Mouse (Mus musculus) small intestine, adult 2 months (tissue): ENCODE measurements around the gene Abcc12. TPM values are rescaled to one million over a fixed set of nuclear protein-coding genes. Genes with fewer than 3 reads are reported as not detected.

Experiments used
- H3K27ac ChIP-seq: fragments of 200-500 bp; 2 replicates; pipeline ENCODE4 v1.5.1; 2012; ENCODE audit warnings: low read depth, low read length, control low read depth, inconsistent platforms; ENCODE audit not compliant: insufficient read depth
- H3K27me3 ChIP-seq: fragments of 200-500 bp; 2 replicates; pipeline ENCODE4 v1.6.1; 2012; ENCODE audit warnings: mild to moderate bottlenecking, moderate library complexity, low read length, inconsistent platforms; ENCODE audit not compliant: control insufficient read depth, insufficient read depth
- H3K36me3 ChIP-seq: fragments of 200-500 bp; 2 replicates; pipeline ENCODE4 v1.6.1; 2012; ENCODE audit warnings: mild to moderate bottlenecking, low read length, control low read depth, inconsistent platforms; ENCODE audit not compliant: control insufficient read depth, insufficient read depth
- H3K4me1 ChIP-seq: fragments of 200-500 bp; 2 replicates; pipeline ENCODE4 v1.6.1; 2012; ENCODE audit warnings: low read length, inconsistent platforms, mixed read lengths; ENCODE audit not compliant: control insufficient read depth, insufficient read depth, insufficient read length
- H3K4me3 ChIP-seq: fragments of 200-500 bp; 2 replicates; pipeline ENCODE4 v1.5.1; 2012; ENCODE audit warnings: low read depth, mild to moderate bottlenecking, control low read depth, inconsistent platforms, low read length, moderate library complexity
- CTCF ChIP-seq: fragments of 200-500 bp; IDR thresholded peaks from 2 replicates; pipeline ENCODE4 v1.5.1; 2012; ENCODE audit warnings: low read depth, mild to moderate bottlenecking, control low read depth, inconsistent platforms, low read length, moderate library complexity, mixed read lengths; ENCODE audit not compliant: insufficient replicate concordance, insufficient read length; ENCODE audit errors: extremely low read depth
- POLR2A ChIP-seq: fragments of 200-500 bp; IDR thresholded peaks from 2 replicates; pipeline ENCODE4 v1.6.1; 2012; ENCODE audit warnings: low read depth, mild to moderate bottlenecking, control low read depth, inconsistent platforms, low read length, moderate library complexity
- WGBS: fragments of 180-500 bp; shearing (Covaris S2); methylation state at CpG from one replicate; pipeline ENCODE4 v1.1.7; 2018; 5-methylcytosine and 5-hydroxymethylcytosine counted together
- polyA plus RNA-seq: library from polyadenylated mRNA; depleted of rRNA; stranded (reverse); fragments of >200 nt; gene quantifications from 2 replicates; pipeline ENCODE4 v1.2.3, GENCODE M21; 2012

Abcc12 gene
- polyA plus RNA-seq, 1 experiment = 0.03 TPM

DNA sequence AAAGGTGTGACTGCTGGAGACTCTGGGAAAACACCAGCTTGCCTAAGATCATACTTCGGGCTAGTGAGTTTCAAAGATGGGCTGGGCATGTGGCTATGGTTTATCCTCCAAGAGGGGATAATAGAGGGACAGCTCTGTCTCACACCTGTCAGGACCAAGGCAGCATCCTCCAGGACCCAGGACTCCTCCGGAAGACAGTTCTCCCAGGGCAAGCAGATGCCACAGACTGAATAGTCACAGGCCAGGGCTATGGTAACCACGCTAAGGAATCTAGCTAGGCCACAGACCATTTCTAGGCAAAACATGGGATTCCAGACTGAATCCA, 43.9 kb downstream of the Abcc12 start:
- Histone ChIP-seq H3K27ac (no peak overlapping the region), H3K36me3 (no peaks in the 10 kb centered on the region), H3K27me3 (no peaks in the 10 kb centered on the region), H3K4me3 (no peak overlapping the region), H3K4me1 (no peaks in the 10 kb centered on the region)
- 59% methylated on average over 3 of the region's 3 CpGs for WGBS
- TF ChIP-seq CTCF = no peak
- no peak for TF ChIP-seq POLR2A

DNA sequence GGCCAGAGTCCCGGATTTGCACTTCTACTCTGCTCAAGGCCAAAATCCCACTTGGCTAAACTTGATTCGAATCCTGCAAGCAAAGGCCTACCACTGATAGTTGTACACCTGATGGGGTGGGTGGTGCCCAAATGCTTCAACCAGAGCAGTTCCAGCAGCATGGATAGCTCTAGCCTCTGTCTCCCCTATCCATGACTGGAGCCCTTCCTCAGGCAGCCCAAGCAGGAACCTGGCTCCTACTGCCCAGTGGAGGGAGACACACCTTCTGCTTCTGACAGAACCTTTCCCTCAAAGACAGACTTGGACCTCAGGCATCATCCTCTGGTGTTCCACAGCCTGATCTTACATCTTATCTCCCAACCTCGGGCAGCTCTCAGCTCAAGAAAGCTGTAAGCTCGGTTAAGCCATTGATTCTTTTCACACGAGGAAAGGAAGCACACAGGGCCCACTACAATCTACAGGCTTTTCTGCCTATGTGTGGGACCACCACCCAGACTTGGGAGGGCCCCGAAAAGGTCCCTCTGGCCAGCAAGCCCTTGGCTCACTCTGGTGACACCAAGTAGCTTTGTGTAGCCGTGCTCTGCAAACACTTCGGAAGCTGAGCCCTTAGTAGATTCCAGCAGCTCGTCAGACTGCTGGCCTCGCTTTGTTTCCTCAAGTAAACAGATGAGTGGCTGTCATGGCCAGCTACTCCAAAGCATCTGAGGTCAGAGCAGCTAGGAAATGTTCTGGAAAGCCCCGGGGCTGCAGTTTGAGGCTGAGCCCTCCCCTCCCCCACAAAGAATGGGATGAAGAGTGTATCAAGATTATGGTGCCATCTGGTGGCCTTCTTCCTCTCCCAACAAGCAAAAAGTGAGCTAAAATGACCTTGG, 44.5 kb downstream of the Abcc12 start:
- WGBS = 39% methylated on average over 11 of the region's 11 CpGs
- Histone ChIP-seq H3K27ac (no peak overlapping the region), H3K36me3 (no peaks in the 10 kb centered on the region), H3K27me3 (no peaks in the 10 kb centered on the region), H3K4me3 (no peak overlapping the region), H3K4me1 (no peaks in the 10 kb centered on the region)
- TF ChIP-seq POLR2A (no peak), CTCF (peak; percentile 43; the same call in 1 of the 2 replicates)

DNA sequence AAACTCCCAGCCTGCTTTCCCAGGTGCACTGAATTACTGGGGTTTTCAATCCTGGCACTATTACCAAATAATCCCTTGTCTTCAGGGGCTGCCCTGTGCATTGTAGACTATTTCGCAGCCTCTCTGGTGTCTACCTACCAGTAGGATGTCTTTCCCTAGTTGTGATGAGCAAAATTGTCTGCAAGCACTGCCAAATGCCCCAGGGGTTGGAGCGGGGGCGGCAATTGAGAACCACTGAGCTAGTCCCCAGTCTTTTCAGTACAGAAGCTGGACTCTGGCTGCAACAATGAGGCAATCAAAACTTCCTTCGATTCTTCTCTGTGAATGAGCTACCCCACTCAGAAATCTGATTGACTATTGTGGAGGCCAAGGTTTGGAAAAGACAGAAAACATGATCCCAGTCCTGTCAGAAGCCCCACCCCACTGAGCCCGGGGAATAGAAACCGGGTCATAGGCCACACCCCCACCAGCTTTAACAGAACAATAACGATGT, 45.4 kb downstream of the Abcc12 start:
- no peaks in the 10 kb centered on the region for H3K27me3 ChIP-seq
- H3K4me3 ChIP-seq = no peak overlapping the region
- H3K27ac ChIP-seq = no peak overlapping the region
- no peaks in the 10 kb centered on the region for H3K4me1 ChIP-seq
- no peak for TF ChIP-seq CTCF
- TF ChIP-seq POLR2A = no peak
- WGBS = 57% methylated on average over 7 of the region's 7 CpGs
- H3K36me3 ChIP-seq = no peaks in the 10 kb centered on the region

DNA sequence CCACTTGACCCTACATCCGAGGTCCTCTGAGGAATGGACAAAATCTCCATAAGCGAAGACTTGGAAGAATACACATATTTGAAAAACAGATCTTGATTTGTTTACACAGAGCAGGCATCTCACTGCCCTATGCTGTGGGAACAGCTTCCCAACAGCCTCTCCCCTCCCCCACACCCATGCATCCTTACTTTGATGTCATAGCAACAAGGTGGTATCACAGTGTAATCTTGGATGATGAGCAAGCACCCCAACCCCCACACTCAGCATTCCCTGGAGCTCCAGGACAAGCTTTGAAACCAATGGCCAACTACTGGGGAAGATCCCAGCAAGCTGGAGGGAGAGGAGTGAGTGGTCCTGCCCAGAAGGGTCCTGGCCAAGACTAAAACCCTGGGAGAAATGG, 50.8 kb downstream of the Abcc12 start:
- TF ChIP-seq CTCF (no peak), POLR2A (no peak)
- H3K36me3 ChIP-seq = no peaks in the 10 kb centered on the region
- no peaks in the 10 kb centered on the region for H3K27me3 ChIP-seq
- no peak overlapping the region for H3K4me3 ChIP-seq
- WGBS = 48% methylated on average over 2 of the region's 2 CpGs
- H3K27ac ChIP-seq = no peak overlapping the region
- H3K4me1 ChIP-seq = no peaks in the 10 kb centered on the region

DNA sequence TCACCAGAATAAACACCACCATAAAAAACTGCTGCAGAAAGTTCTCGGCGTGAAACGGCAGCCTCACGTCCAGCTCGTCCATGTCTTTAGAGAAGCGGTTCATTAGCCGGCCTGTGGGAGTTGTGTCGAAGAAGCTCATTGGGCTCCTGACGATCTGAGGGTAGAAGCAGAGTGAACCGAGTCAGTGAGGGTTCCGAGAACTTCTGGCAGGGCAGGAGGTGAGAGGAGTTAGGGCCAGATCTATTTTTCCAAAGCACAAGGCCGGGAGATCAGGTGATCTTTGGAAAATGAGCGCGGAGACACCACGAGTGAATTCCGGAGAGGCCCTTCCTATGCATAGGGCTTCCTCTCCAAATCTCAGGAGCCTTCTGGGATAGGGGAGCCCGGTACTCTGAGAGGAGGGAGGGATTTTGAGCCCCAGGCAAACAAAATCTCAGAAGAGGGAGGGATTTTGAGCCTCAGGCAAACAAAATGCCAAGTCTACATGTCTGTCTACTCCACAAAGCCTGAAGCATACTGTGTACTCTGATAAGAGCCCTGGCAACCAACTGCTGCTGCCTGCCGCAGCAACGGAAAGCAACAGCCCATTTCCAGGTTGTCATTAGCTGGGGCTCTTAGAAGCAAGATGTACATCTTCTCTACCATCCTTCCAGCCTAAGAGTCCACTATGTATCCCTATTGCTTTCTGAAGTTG, 53.0 kb downstream of the Abcc12 start:
- Histone ChIP-seq H3K36me3 (no peaks in the 10 kb centered on the region), H3K4me3 (no peak overlapping the region), H3K4me1 (no peaks in the 10 kb centered on the region), H3K27ac (no peak overlapping the region), H3K27me3 (no peaks in the 10 kb centered on the region)
- no peak for TF ChIP-seq CTCF
- 52% methylated on average over 19 of the region's 19 CpGs for WGBS

DNA sequence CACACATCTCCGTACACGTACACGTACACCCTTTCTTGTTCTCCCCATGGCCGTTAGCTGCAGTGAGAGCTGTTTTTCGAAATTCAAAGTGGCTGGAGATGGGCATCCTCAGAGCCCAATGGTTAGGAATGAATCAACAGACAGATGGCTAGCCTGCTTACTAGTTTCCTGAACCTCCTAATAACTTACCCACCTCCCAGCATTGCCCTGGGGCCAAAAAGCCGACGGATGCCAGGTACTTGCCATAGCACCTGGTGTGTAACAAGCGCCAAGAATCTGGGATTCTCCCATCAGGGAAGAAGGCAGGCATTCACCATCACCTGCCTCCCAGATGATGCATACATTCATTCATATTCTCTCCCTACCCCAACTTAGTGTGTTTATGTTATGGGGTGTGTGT, 53.7 kb downstream of the Abcc12 start:
- no peaks in the 10 kb centered on the region for H3K27me3 ChIP-seq
- H3K27ac ChIP-seq = no peak overlapping the region
- H3K4me1 ChIP-seq = no peaks in the 10 kb centered on the region
- WGBS = 85% methylated on average over 8 of the region's 8 CpGs
- H3K4me3 ChIP-seq = no peak overlapping the region
- TF ChIP-seq POLR2A = no peak
- no peak for TF ChIP-seq CTCF
- H3K36me3 ChIP-seq = no peaks in the 10 kb centered on the region

DNA sequence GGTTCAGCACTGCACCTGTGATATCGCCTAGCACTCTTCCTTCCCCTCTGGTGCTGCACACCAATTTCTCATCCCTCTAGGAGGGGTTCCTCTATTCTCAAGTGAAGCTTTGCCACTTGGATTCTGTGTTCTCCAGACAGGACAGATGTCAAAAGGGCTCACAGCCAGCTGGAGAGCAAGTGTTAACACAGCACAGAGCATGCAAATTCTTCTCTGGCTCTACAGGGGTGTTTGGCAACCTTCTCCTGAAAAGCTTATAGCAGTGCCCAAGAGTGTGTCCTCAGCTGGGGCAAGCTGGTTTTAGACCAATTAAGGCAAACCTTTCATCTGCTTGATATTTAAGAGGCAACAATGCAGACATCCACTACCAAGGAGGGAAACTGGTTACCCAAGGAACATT, 66.3 kb downstream of the Abcc12 start:
- 76% methylated on average over 1 of the region's 1 CpGs for WGBS
- Histone ChIP-seq H3K4me1 (no peaks in the 10 kb centered on the region), H3K27me3 (no peaks in the 10 kb centered on the region), H3K36me3 (no peaks in the 10 kb centered on the region), H3K4me3 (no peak overlapping the region), H3K27ac (no peak overlapping the region)
- TF ChIP-seq POLR2A (no peak), CTCF (no peak)
